14 mouse cellular contexts compared by ENCODE assay signal in genomic region chr10:123057082-123057481, GRCm38 (mm10). TPM values are rescaled to one million over a fixed set of nuclear protein-coding genes. Genes with fewer than 3 reads are reported as not detected.
A peak's percentile ranks its signal among the peaks of the same experiment; 100 is the strongest.
DNase-seq lines count a peak whose midpoint lies in the region; ATAC-seq and TF ChIP-seq lines count a peak whose summit lies in the region.
"Had no signal": no experiment of that assay in that cellular context is flagged by ENCODE, and none has a peak within 500 bp of the region (broad histone marks: within the 10 kb centered on the region; RNA-seq: fewer than 3 reads in every experiment).

No protein-coding gene starts in this region.

- no peak for DNase-seq in left cerebral cortex, adult 2 months (ENCODE audit: extremely low spot score in 1 of 2, low spot score in 2 of 2)
- DNase-seq in left cerebral cortex, adult 18-20 months (ENCODE audit: low spot score in 2 of 2): no peak
- DNase-seq in A20 (ENCODE audit: low read depth, low spot score): peak; percentile 40
- DNase-seq in ovary, postnatal 36 days (ENCODE audit: low spot score): no peak
- no peak for DNase-seq in urinary bladder, postnatal 36 days (ENCODE audit: low spot score in 2 of 2)
- DNase-seq: adrenal gland, postnatal 10 days; cerebellum, postnatal 36 days; heart, adult 11 months; heart, postnatal 14 days had no signal

- H3K4me3 ChIP-seq in left cerebral cortex, adult 2 months: no peak overlapping the region
- H3K4me3 ChIP-seq: limb, embryonic 10.5 days; megakaryocyte, embryonic 14.5 days had no signal

- peak; percentile 66 for ATAC-seq in CD4-positive, CD25-positive, alpha-beta regulatory T cell, adult 4 months
- peak; percentile 52 for ATAC-seq in activated CD4-positive, CD25-positive, alpha-beta regulatory T cell, adult 4 months
- ATAC-seq: hindbrain, embryonic 16.5 days had no signal

- TF ChIP-seq CTCF in left cerebral cortex, adult 2 months (IDR thresholded peaks at IDR 0.05): peak; percentile 41

- intact Hi-C loops in left cerebral cortex, adult 2 months (cut with DNase I): loop anchor here (5.0 kb wide), 1 partner anchor 35 kb away; no protein-coding TSS in a partner anchor

- no peak overlapping the region for H3K27ac ChIP-seq in left cerebral cortex, adult 2 months
- H3K27ac ChIP-seq: limb, embryonic 10.5 days had no signal

RNA-seq across cellular contexts. Expression of gene Mon2, which starts 19.2 kb away (rescaled TPM):
- total RNA-seq in left cerebral cortex, adult 2 months (2021): 100 to 1,000 TPM in 1 of 2 experiments, 10 to 100 TPM in 1; 98.6 to 104 TPM
- 10 to 100 TPM; 85.9 to 92.6 TPM for total RNA-seq in left cerebral cortex, adult 18-20 months (2021)
- 10 to 100 TPM; 27.0 to 27.2 TPM for polyA plus RNA-seq in CD4-positive, CD25-positive, alpha-beta regulatory T cell, adult 4 months (2017; shearing (Covaris generic))
- polyA plus RNA-seq in activated CD4-positive, CD25-positive, alpha-beta regulatory T cell, adult 4 months (2017; shearing (Covaris generic)): 10 to 100 TPM; 17.2 to 22.6 TPM
